ENCODE assay signal across 14 mouse cellular contexts in genomic region chr7:124917606-124918120, GRCm38 (mm10).
DNase-seq lines count a peak whose midpoint lies in the region; ATAC-seq and TF ChIP-seq lines count a peak whose summit lies in the region.
"Had no signal": no experiment of that assay in that cellular context is flagged by ENCODE, and none has a peak within 500 bp of the region (broad histone marks: within the 10 kb centered on the region; RNA-seq: fewer than 3 reads in every experiment).

No protein-coding gene starts in this region.

- DNase-seq in forebrain, embryonic 14.5 days (ENCODE audit: low spot score): peak; percentile 60
- DNase-seq in forebrain, embryonic 11.5 days (ENCODE audit: low spot score): no peak
- peak; percentile 70 for DNase-seq in limb, embryonic 14.5 days (ENCODE audit: low spot score)
- DNase-seq in limb, embryonic 10.5 days (ENCODE audit: low spot score): no peak
- DNase-seq in brain, embryonic 14.5 days (ENCODE audit: low read depth): peak; percentile 68
- no peak for DNase-seq in thymus, adult 18-20 months
- DNase-seq: cerebellum, adult 9-10 months; liver, postnatal 0 days; thymus, postnatal 36 days had no signal

- H3K27me3 ChIP-seq in forebrain, embryonic 14.5 days (replicated peaks; ENCODE audit: control insufficient read depth, insufficient read depth, low read length): no peaks in the 10 kb centered on the region
- H3K27me3 ChIP-seq in forebrain, embryonic 11.5 days (ENCODE audit: control insufficient read depth, insufficient read depth, low read length): no peaks in the 10 kb centered on the region
- no peaks in the 10 kb centered on the region for H3K27me3 ChIP-seq in limb, embryonic 14.5 days (ENCODE audit: control insufficient read depth, insufficient read depth, low read length)
- H3K27me3 ChIP-seq in limb, embryonic 10.5 days (ENCODE audit: low read depth, poor library complexity, severe bottlenecking): no peaks in the 10 kb centered on the region
- 0 out of 2 replicates have a peak, but pooled peaks cover 2% of the 10 kb centered on the region for H3K27me3 ChIP-seq in kidney, embryonic 15.5 days
- H3K27me3 ChIP-seq: heart, embryonic 15.5 days; intestine, embryonic 15.5 days had no signal

- no peak overlapping the region for H3K27ac ChIP-seq in forebrain, embryonic 14.5 days (ENCODE audit: low read depth, low read length)
- H3K27ac ChIP-seq in forebrain, embryonic 11.5 days (ENCODE audit: low read depth, low read length): no peak overlapping the region
- H3K27ac ChIP-seq in limb, embryonic 14.5 days (replicated peaks; ENCODE audit: low read depth, low read length): no peak overlapping the region
- no peak overlapping the region for H3K27ac ChIP-seq in limb, embryonic 10.5 days
- no peak overlapping the region for H3K27ac ChIP-seq in kidney, embryonic 15.5 days
- H3K27ac ChIP-seq: heart, embryonic 15.5 days; intestine, embryonic 15.5 days had no signal

- H3K4me3 ChIP-seq in forebrain, embryonic 14.5 days (ENCODE audit: low read depth, low read length): no peak overlapping the region
- no peak overlapping the region for H3K4me3 ChIP-seq in forebrain, embryonic 11.5 days (ENCODE audit: low read depth, low read length)
- H3K4me3 ChIP-seq in limb, embryonic 14.5 days (replicated peaks; ENCODE audit: low read length): no peak overlapping the region
- H3K4me3 ChIP-seq in limb, embryonic 10.5 days: no peak overlapping the region
- no peak overlapping the region for H3K4me3 ChIP-seq in kidney, embryonic 15.5 days (replicated peaks)
- H3K4me3 ChIP-seq: heart, embryonic 15.5 days; intestine, embryonic 15.5 days had no signal

- H3K9me3 ChIP-seq in forebrain, embryonic 14.5 days (replicated peaks; ENCODE audit: control insufficient read depth, low read length): no peaks in the 10 kb centered on the region
- no peaks in the 10 kb centered on the region for H3K9me3 ChIP-seq in forebrain, embryonic 11.5 days (ENCODE audit: control insufficient read depth, low read length)
- H3K9me3 ChIP-seq in limb, embryonic 14.5 days (ENCODE audit: control insufficient read depth, low read length): no peaks in the 10 kb centered on the region
- no peaks in the 10 kb centered on the region for H3K9me3 ChIP-seq in limb, embryonic 10.5 days (replicated peaks)
- no peaks in the 10 kb centered on the region for H3K9me3 ChIP-seq in kidney, embryonic 15.5 days (replicated peaks)
- H3K9me3 ChIP-seq: heart, embryonic 15.5 days; intestine, embryonic 15.5 days had no signal

- H3K4me2 ChIP-seq in forebrain, embryonic 14.5 days (ENCODE audit: low read length): no peak overlapping the region
- H3K4me2 ChIP-seq in forebrain, embryonic 11.5 days (ENCODE audit: low read depth, low read length, severe bottlenecking): no peak overlapping the region
- no peak overlapping the region for H3K4me2 ChIP-seq in limb, embryonic 14.5 days (replicated peaks; ENCODE audit: low read depth, low read length, severe bottlenecking)
- H3K4me2 ChIP-seq in kidney, embryonic 15.5 days: no peak overlapping the region
- H3K4me2 ChIP-seq: heart, embryonic 15.5 days; intestine, embryonic 15.5 days had no signal

- WGBS in forebrain, embryonic 14.5 days: 35% methylated on average over 5 of the region's 5 CpGs
- WGBS in forebrain, embryonic 11.5 days: 65% methylated on average over 5 of the region's 5 CpGs
- WGBS in limb, embryonic 14.5 days: 40% methylated on average over 5 of the region's 5 CpGs
- 60% methylated on average over 5 of the region's 5 CpGs for WGBS in limb, embryonic 10.5 days
- WGBS in kidney, embryonic 15.5 days: 24% methylated on average over 5 of the region's 5 CpGs

- no peaks in the 10 kb centered on the region for H3K36me3 ChIP-seq in forebrain, embryonic 14.5 days (ENCODE audit: control insufficient read depth, insufficient read depth, low read length)
- no peaks in the 10 kb centered on the region for H3K36me3 ChIP-seq in forebrain, embryonic 11.5 days (ENCODE audit: control insufficient read depth, insufficient read depth, low read length)
- H3K36me3 ChIP-seq in limb, embryonic 14.5 days (ENCODE audit: control insufficient read depth, insufficient read depth, low read length): no peaks in the 10 kb centered on the region
- H3K36me3 ChIP-seq in limb, embryonic 10.5 days: no peaks in the 10 kb centered on the region
- no peaks in the 10 kb centered on the region for H3K36me3 ChIP-seq in kidney, embryonic 15.5 days
- H3K36me3 ChIP-seq: heart, embryonic 15.5 days; intestine, embryonic 15.5 days had no signal

- no peak for TF ChIP-seq CTCF in brain, embryonic 14.5 days (IDR thresholded peaks at IDR 0.05; ENCODE audit: borderline replicate concordance, extremely low read depth, insufficient read depth, insufficient read length)

- H3K4me1 ChIP-seq in forebrain, embryonic 14.5 days (ENCODE audit: control insufficient read depth, insufficient read depth, low read length): peaks cover 12% of the 10 kb centered on the region; the same call in 1 of the 2 replicates
- H3K4me1 ChIP-seq in forebrain, embryonic 11.5 days (replicated peaks; ENCODE audit: control insufficient read depth, insufficient read depth, low read length): 0 out of 2 replicates have a peak, but pooled peaks cover 4% of the 10 kb centered on the region
- H3K4me1 ChIP-seq in limb, embryonic 14.5 days (ENCODE audit: control insufficient read depth, insufficient read depth, low read length): no peaks in the 10 kb centered on the region
- 0 out of 2 replicates have a peak, but pooled peaks cover 5% of the 10 kb centered on the region for H3K4me1 ChIP-seq in limb, embryonic 10.5 days
- H3K4me1 ChIP-seq in kidney, embryonic 15.5 days: peaks cover 7% of the 10 kb centered on the region
- H3K4me1 ChIP-seq: intestine, embryonic 15.5 days had no signal

- TF ChIP-seq POLR2A in limb, embryonic 14.5 days (IDR thresholded peaks at IDR 0.05; ENCODE audit: borderline replicate concordance, extremely low read depth, insufficient read depth, insufficient read length): no peak
- no peak for TF ChIP-seq POLR2A in brain, embryonic 14.5 days (IDR thresholded peaks at IDR 0.05; ENCODE audit: borderline replicate concordance, extremely low read depth, insufficient read depth, insufficient read length, poor library complexity, severe bottlenecking)

- no peak overlapping the region for H3K9ac ChIP-seq in forebrain, embryonic 14.5 days (ENCODE audit: low read length)
- H3K9ac ChIP-seq in forebrain, embryonic 11.5 days (ENCODE audit: low read length): no peak overlapping the region
- no peak overlapping the region for H3K9ac ChIP-seq in limb, embryonic 14.5 days (ENCODE audit: low read depth, low read length, severe bottlenecking)
- H3K9ac ChIP-seq in kidney, embryonic 15.5 days: no peak overlapping the region
- H3K9ac ChIP-seq: heart, embryonic 15.5 days; intestine, embryonic 15.5 days; liver, postnatal 0 days had no signal

- ATAC-seq in forebrain, embryonic 14.5 days: no peak
- no peak for ATAC-seq in forebrain, embryonic 11.5 days (replicated peaks; ENCODE audit: low FRiP score)
- ATAC-seq in limb, embryonic 14.5 days (ENCODE audit: low FRiP score, low read depth): no peak
- ATAC-seq in kidney, embryonic 15.5 days (replicated peaks; ENCODE audit: low FRiP score): peak; percentile 58; the same call in 1 of the 2 replicates
- ATAC-seq in megakaryocyte progenitor cell, adult 5-6 weeks (replicated peaks; ENCODE audit: poor library complexity): no peak
- ATAC-seq: CD4-positive, CD25-positive, alpha-beta regulatory T cell, adult 4 months; intestine, embryonic 15.5 days; liver, postnatal 0 days had no signal

Comparison
In these comparisons a context has a peak if more than half of its experiments do, and no peak if none do; other contexts are left out.
1. DNase-seq: peak in forebrain, embryonic 14.5 days (single experiment), limb, embryonic 14.5 days (single experiment) and brain, embryonic 14.5 days (single experiment); none in forebrain, embryonic 11.5 days (single experiment), limb, embryonic 10.5 days (single experiment) and thymus, adult 18-20 months (0 of 2).